Mouse (Mus musculus): ENCODE measurements around the gene Cdk5r2. TPM values are rescaled to one million over a fixed set of nuclear protein-coding genes. Genes with fewer than 3 reads are reported as not detected.
"Not testable (repeated sequence)": the region's sequence is repeated elsewhere in the genome, so short reads cannot be mapped to it uniquely, and the experiment has no call there.

Cdk5r2 gene
- 0.31 and 0.47 TPM in 2 replicates for polyA plus RNA-seq (2016; fragmentation: Nextera tagmentation; extraction: Ambion mirVana)

- ATAC-seq (ENCODE audit: insufficient number of reproducible peaks, insufficient read depth, low FRiP score, low TSS enrichment) = peak; percentile 89
- H3K4me1 ChIP-seq = peaks cover 19% of the 10 kb centered on the region
- H3K9ac ChIP-seq = peak within 1 kb of the TSS; percentile 58
- no peak within 1 kb of the TSS for H3K27ac ChIP-seq
- WGBS = 2% methylated on average over 28 of the region's 39 CpGs
- H3K27me3 ChIP-seq = peaks cover 95% of the 10 kb centered on the region
- H3K9me3 ChIP-seq = no peaks in the 10 kb centered on the region
- peak within 1 kb of the TSS; percentile 70 for H3K4me3 ChIP-seq
- H3K4me2 ChIP-seq (replicated peaks) = peak within 1 kb of the TSS; percentile 99
- H3K36me3 ChIP-seq = no peaks in the 10 kb centered on the region
Observed at GRCm38 (mm10) chr1:74854306-74855056, at the start of gene Cdk5r2. Gene Cdk5r2, plus strand, starts transcription at chr1:74854934.

DNA sequence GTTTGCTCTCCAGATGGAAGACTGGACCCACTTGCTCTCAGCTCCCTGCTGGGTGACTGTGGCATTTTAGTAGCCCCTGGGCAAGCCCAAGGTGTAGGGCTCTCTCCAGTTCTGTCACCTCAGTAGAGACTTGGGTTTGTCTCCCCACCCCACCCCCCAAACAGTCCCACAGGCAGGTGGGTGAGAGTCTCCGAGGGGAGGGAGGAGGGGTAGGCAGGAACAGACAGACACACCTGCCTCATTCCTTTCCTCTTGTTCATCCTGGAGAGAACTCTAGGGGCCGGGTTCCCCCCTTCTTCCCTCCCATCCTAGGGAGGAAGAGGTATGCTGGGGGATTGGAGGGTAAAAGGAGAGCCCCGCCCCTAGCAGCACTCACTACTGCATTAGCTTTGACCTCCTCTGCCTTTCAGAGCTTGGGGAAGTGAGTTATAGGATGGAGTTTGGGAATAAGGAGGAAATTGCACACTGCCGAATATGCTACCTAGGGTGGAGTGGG, 49.3 kb upstream of the Cdk5r2 start:
- no peaks in the 10 kb centered on the region for H3K9me3 ChIP-seq
- H3K9ac ChIP-seq = no peak overlapping the region
- H3K4me1 ChIP-seq = peaks cover 46% of the 10 kb centered on the region
- H3K36me3 ChIP-seq = no peaks in the 10 kb centered on the region
- no peak overlapping the region for H3K27ac ChIP-seq
- H3K27me3 ChIP-seq = peaks cover 87% of the 10 kb centered on the region
- H3K4me3 ChIP-seq = no peak overlapping the region
- ATAC-seq (ENCODE audit: insufficient number of reproducible peaks, insufficient read depth, low FRiP score, low TSS enrichment) = no peak
- 12% methylated on average over 4 of the region's 4 CpGs for WGBS
- no peak overlapping the region for H3K4me2 ChIP-seq (replicated peaks)

- no peaks in the 10 kb centered on the region for H3K36me3 ChIP-seq
- peaks cover 42% of the 10 kb centered on the region for H3K4me1 ChIP-seq
- H3K9ac ChIP-seq = no peak overlapping the region
- H3K27ac ChIP-seq = no peak overlapping the region
- 9% methylated on average over 5 of the region's 5 CpGs for WGBS
- H3K4me3 ChIP-seq = no peak overlapping the region
- no peak for ATAC-seq (ENCODE audit: insufficient number of reproducible peaks, insufficient read depth, low FRiP score, low TSS enrichment)
- peaks cover 83% of the 10 kb centered on the region for H3K27me3 ChIP-seq
- H3K9me3 ChIP-seq = no peaks in the 10 kb centered on the region
- H3K4me2 ChIP-seq (replicated peaks) = no peak overlapping the region
Observed at GRCm38 (mm10) chr1:74805843-74806242, 48.9 kb upstream of the Cdk5r2 start.

DNA sequence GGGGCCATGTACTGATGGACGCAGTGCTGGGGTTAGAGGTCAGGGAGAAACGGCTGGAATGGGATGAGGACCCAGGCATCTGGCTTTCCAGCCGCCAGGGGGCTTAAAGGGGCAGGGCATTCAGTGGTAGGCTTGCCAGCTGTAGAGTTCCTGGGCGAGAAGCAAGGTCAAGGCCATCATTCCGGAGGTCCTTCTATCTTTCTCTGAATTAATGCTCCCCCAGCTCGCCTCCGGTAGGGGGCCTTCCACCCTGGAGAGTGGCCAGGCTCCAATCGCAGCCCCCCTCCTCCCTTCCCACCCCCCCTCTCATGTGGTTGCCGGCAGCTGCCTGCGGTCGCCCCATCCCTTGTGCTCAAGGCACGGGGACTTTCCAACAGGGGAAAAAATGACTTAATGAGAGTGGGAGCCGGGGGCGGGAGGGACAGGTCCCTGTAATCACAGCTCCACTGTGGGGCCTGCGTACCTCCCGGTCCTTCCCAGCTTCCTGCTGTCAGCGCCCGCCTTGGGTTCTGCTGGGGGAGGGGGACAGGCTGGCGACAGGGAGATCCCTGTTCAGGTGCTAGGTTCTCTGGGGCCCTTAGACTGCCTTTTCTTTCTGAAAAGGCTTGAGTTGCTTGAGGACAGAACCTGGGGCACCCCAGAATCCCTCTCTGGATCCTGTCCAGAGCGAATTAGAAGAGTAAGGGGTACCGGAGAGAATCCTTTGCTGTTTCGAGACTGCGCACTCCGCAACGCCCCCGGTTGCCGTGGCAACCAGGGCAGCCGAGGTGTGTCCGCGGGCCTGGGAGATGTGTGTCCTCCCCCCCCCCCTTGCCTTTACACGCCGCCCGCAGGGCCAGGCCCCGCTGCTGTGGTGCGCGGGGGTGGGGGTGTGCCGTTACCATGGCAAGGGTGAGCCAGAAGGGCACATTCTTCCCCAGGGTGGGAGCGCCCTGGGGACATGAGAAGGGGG, 48.1 kb upstream of the Cdk5r2 start:
- no peak overlapping the region; the same call in 1 of the 2 replicates for H3K27ac ChIP-seq
- peak overlapping the region; percentile 45 for H3K9ac ChIP-seq
- H3K4me2 ChIP-seq (replicated peaks) = peak overlapping the region; percentile 54
- under 1% methylated on average over 38 of the region's 38 CpGs for WGBS
- no peaks in the 10 kb centered on the region for H3K36me3 ChIP-seq
- peak overlapping the region; percentile 22 for H3K4me3 ChIP-seq
- H3K27me3 ChIP-seq = peaks cover 77% of the 10 kb centered on the region
- no peak for ATAC-seq (ENCODE audit: insufficient number of reproducible peaks, insufficient read depth, low FRiP score, low TSS enrichment)
- H3K4me1 ChIP-seq = peaks cover 39% of the 10 kb centered on the region
- H3K9me3 ChIP-seq = no peaks in the 10 kb centered on the region

- peak overlapping the region; percentile 22; the same call in 1 of the 2 replicates for H3K4me3 ChIP-seq
- 0 out of 2 replicates have a peak, but pooled peaks have one; percentile 18 for ATAC-seq (ENCODE audit: insufficient number of reproducible peaks, insufficient read depth, low FRiP score, low TSS enrichment)
- peaks cover 67% of the 10 kb centered on the region for H3K27me3 ChIP-seq
- peak overlapping the region; percentile 54 for H3K4me2 ChIP-seq (replicated peaks)
- no peak overlapping the region; the same call in 1 of the 2 replicates for H3K27ac ChIP-seq
- no peak overlapping the region; the same call in 1 of the 2 replicates for H3K9ac ChIP-seq
- WGBS = 4% methylated on average over 23 of the region's 23 CpGs
- peaks cover 38% of the 10 kb centered on the region for H3K4me1 ChIP-seq
- no peaks in the 10 kb centered on the region for H3K36me3 ChIP-seq
- no peaks in the 10 kb centered on the region for H3K9me3 ChIP-seq
Observed at GRCm38 (mm10) chr1:74807551-74808071, 47.1 kb upstream of the Cdk5r2 start.

GRCm38 (mm10) chr1:74808078-74808477, 46.7 kb upstream of the Cdk5r2 start:
- under 1% methylated on average over 16 of the region's 16 CpGs for WGBS
- Histone ChIP-seq H3K27ac (no peak overlapping the region), H3K4me2 (replicated peaks) (peak overlapping the region; percentile 54), H3K9ac (no peak overlapping the region; the same call in 1 of the 2 replicates), H3K4me3 (peak overlapping the region; percentile 22), H3K9me3 (no peaks in the 10 kb centered on the region), H3K27me3 (peaks cover 62% of the 10 kb centered on the region), H3K4me1 (peaks cover 34% of the 10 kb centered on the region), H3K36me3 (no peaks in the 10 kb centered on the region)
- ATAC-seq (ENCODE audit: insufficient number of reproducible peaks, insufficient read depth, low FRiP score, low TSS enrichment) = peak; percentile 70; the same call in 1 of the 2 replicates

- WGBS = 57% methylated on average over 10 of the region's 10 CpGs
- Histone ChIP-seq H3K36me3 (no peaks in the 10 kb centered on the region), H3K4me3 (no peak overlapping the region), H3K27ac (no peak overlapping the region), H3K4me1 (peaks cover 24% of the 10 kb centered on the region), H3K9me3 (no peaks in the 10 kb centered on the region), H3K27me3 (peaks cover 53% of the 10 kb centered on the region), H3K9ac (no peak overlapping the region), H3K4me2 (replicated peaks) (no peak overlapping the region)
- no peak for ATAC-seq (ENCODE audit: insufficient number of reproducible peaks, insufficient read depth, low FRiP score, low TSS enrichment)
Observed at GRCm38 (mm10) chr1:74809007-74809406, 45.7 kb upstream of the Cdk5r2 start.

DNA sequence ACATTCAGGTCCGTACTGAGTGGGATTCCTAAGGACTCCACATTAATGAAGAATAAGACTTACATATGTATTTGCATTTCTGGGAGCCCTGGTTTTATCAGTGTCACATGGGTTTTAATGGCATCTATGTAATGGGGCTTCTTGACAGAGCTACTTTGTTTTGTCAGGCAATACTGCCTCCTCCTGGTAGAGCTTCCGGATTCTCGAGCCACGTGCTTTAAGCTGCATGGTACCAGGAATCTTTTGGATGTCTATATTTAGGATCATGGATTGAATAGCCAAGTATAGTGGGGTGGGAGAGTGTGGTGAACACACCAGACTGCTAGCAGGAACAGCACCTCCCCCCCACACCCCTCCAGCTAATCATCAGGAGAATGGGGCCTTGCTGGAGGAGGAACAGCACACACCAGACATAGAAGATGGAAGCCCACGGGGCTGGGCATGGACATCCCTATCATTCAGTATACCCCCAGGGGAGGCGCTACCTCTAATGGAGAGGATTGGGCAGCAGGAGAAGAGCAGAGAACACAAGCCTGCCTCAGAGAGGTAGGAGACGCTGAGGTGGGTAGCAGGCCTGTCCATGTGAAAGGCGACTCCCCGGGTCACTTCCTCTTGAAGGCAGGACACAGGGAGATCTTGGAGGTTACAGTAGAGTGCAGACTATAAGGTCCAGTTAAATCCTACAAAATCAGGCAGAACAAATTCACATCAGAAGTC, 39.6 kb upstream of the Cdk5r2 start:
- Histone ChIP-seq H3K27me3 (peaks cover 3% of the 10 kb centered on the region; the same call in 1 of the 2 replicates), H3K4me2 (replicated peaks) (no peak overlapping the region), H3K9me3 (no peaks in the 10 kb centered on the region), H3K9ac (no peak overlapping the region), H3K4me1 (no peaks in the 10 kb centered on the region), H3K27ac (no peak overlapping the region), H3K36me3 (no peaks in the 10 kb centered on the region), H3K4me3 (no peak overlapping the region)
- ATAC-seq (ENCODE audit: insufficient number of reproducible peaks, insufficient read depth, low FRiP score, low TSS enrichment) = no peak
- 74% methylated on average over 9 of the region's 9 CpGs for WGBS

DNA sequence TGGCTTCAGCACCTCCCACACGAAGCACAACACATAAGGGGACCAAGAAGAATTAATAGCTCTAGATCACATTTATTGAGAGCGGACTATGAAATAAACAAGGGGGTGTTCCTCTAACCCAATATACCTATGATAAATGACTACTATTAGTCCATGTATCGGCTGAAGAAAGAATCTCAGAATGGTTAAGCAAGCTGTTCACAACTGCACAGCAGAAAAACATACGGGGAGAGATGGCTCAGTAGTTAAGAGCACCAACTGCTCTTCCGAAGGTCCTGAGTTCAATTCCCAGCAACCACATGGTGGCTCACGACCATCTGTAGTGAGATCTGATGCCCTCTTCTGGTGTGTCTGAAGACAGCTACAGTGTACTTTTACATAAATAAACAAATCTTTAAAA, 38.8 kb upstream of the Cdk5r2 start:
- H3K4me2 ChIP-seq (replicated peaks); ATAC-seq (ENCODE audit: insufficient number of reproducible peaks, insufficient read depth, low FRiP score, low TSS enrichment); H3K27me3 ChIP-seq; H3K4me1 ChIP-seq; H3K27ac ChIP-seq; H3K4me3 ChIP-seq; H3K9me3 ChIP-seq; H3K36me3 ChIP-seq; H3K9ac ChIP-seq: not testable (repeated sequence)
- WGBS = 89% methylated on average over 6 of the region's 6 CpGs

DNA sequence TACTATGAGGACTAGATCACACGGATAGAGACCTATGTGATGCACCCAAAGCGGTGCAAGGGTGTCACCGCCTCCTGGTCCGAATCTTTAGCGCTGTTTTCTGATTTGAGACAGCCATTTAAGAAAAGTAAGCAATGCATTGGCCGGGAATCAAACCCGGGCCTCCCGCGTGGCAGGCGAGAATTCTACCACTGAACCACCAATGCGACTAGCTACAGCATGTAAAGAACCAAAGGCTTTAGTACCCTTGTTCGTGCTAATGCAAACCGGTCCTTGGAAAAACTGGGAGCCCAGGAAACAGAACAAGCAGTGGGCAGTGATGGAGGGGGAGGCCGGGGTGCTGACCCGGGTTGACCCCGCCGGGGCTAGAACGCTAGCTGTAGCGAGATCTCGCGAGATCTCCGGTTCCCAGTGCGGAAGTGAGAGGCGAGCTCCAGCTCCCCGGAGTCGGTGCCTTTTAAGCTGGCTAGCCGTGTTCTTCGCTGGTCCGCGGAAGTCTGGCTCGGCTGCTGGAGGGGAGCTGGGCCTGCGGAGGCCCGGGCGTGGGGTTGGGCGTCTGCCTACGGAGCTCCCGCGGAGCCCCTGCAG, 38.0 kb upstream of the Cdk5r2 start:
- Histone ChIP-seq H3K36me3 (no peaks in the 10 kb centered on the region), H3K9me3 (no peaks in the 10 kb centered on the region), H3K4me3 (peak overlapping the region; percentile 49), H3K9ac (peak overlapping the region; percentile 67), H3K4me2 (replicated peaks) (peak overlapping the region; percentile 45), H3K27me3 (no peaks in the 10 kb centered on the region; the same call in 1 of the 2 replicates), H3K4me1 (no peaks in the 10 kb centered on the region), H3K27ac (peak overlapping the region; percentile 78)
- peak; percentile 63 for ATAC-seq (ENCODE audit: insufficient number of reproducible peaks, insufficient read depth, low FRiP score, low TSS enrichment)
- 6% methylated on average over 38 of the region's 38 CpGs for WGBS

Data from embryonic facial prominence, embryonic 12.5 days (tissue).